Mouse (Mus musculus) kidney, embryonic 14.5 days (tissue): ENCODE data around the gene Nsun4. TPM values are rescaled to one million over a fixed set of nuclear protein-coding genes. Genes with fewer than 3 reads are reported as not detected.

Experiments
- ATAC-seq: fragments of 200-750 bp; cut with Nextera tagmentation; 2 replicates; pipeline ENCODE4 v1.8.0; 2017; ENCODE audit warnings: moderate number of reproducible peaks, mild to moderate bottlenecking, moderate TSS enrichment, moderate library complexity; ENCODE audit not compliant: low FRiP score, low TSS enrichment
- H3K27ac ChIP-seq: fragments of 300-500 bp; sonication (generic); 2 replicates; pipeline ENCODE4 v1.5.1; 2014; ENCODE audit warnings: low read depth, mild to moderate bottlenecking, low read length, moderate library complexity, mixed read lengths
- H3K27me3 ChIP-seq: fragments of 300-500 bp; sonication (generic); 2 replicates; pipeline ENCODE4 v1.6.1; 2014; ENCODE audit warnings: mild to moderate bottlenecking, low read length; ENCODE audit not compliant: control insufficient read depth, insufficient read depth
- H3K36me3 ChIP-seq: fragments of 300-500 bp; sonication (generic); 2 replicates; pipeline ENCODE4 v1.6.1; 2014; ENCODE audit warnings: low read length, mixed read lengths; ENCODE audit not compliant: control insufficient read depth, insufficient read depth
- H3K4me1 ChIP-seq: fragments of 300-500 bp; sonication (generic); 2 replicates; pipeline ENCODE4 v1.6.1; 2014; ENCODE audit warnings: low read length, mixed read lengths; ENCODE audit not compliant: control insufficient read depth, insufficient read depth
- H3K4me2 ChIP-seq: fragments of 300-500 bp; sonication (generic); replicated peaks from 2 replicates; pipeline ENCODE4 v1.6.1; 2014; ENCODE audit warnings: low read depth, mild to moderate bottlenecking, low read length
- H3K4me3 ChIP-seq: fragments of 300-500 bp; sonication (generic); 2 replicates; pipeline ENCODE4 v1.5.1; 2014; ENCODE audit warnings: mild to moderate bottlenecking, low read length
- H3K9ac ChIP-seq: fragments of 300-500 bp; sonication (generic); 2 replicates; pipeline ENCODE4 v1.6.1; 2014; ENCODE audit warnings: low read depth, mild to moderate bottlenecking, low read length, moderate library complexity
- H3K9me3 ChIP-seq: fragments of 300-500 bp; sonication (generic); 2 replicates; pipeline ENCODE4 v1.6.1; 2016; ENCODE audit warnings: low read length; ENCODE audit not compliant: control insufficient read depth
- WGBS: fragments of 180-500 bp; shearing (Covaris S2); extraction: QIAGEN DNeasy Blood & Tissue Kit; methylation state at CpG from one replicate; pipeline ENCODE4 v1.1.7; 2014; 5-methylcytosine and 5-hydroxymethylcytosine counted together
- polyA plus RNA-seq: library from polyadenylated mRNA; unstranded; fragments of >200 nt; fragmentation: Nextera tagmentation; extraction: Ambion mirVana; gene quantifications from 2 replicates; pipeline ENCODE4 v1.2.1, GENCODE M21; 2014

Nsun4 gene
- polyA plus RNA-seq, 1 experiment from 2014 or later: 24.1 TPM

DNA sequence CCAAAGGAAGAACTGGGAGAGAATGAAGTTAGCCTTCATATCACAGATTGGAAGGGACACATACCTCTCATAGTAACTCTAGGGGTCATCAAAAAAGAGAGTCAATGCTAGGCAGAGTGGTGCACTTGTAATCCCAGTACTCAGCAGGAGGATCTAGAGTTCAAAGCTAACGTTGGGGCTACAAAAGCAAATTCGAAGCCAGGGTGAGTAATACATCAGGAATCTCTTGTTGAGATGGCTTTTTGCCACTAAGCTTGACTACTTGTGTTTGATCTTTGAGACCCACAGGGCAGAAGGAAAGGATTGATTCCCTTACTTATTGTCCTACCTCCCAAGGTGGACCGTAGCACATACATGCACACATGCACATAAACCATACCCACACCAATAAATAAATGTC lies 4.5 kb downstream of the Nsun4 start:
- Histone ChIP-seq H3K27ac (no peak overlapping the region), H3K9ac (no peak overlapping the region), H3K4me3 (no peak overlapping the region), H3K9me3 (no peaks in the 10 kb centered on the region), H3K4me1 (peaks cover 4% of the 10 kb centered on the region; the same call in 1 of the 2 replicates), H3K27me3 (no peaks in the 10 kb centered on the region), H3K4me2 (no peak overlapping the region), H3K36me3 (peaks cover 9% of the 10 kb centered on the region; the same call in 1 of the 2 replicates)
- ATAC-seq: no peak
- WGBS: 84% methylated on average over 3 of the region's 3 CpGs

DNA sequence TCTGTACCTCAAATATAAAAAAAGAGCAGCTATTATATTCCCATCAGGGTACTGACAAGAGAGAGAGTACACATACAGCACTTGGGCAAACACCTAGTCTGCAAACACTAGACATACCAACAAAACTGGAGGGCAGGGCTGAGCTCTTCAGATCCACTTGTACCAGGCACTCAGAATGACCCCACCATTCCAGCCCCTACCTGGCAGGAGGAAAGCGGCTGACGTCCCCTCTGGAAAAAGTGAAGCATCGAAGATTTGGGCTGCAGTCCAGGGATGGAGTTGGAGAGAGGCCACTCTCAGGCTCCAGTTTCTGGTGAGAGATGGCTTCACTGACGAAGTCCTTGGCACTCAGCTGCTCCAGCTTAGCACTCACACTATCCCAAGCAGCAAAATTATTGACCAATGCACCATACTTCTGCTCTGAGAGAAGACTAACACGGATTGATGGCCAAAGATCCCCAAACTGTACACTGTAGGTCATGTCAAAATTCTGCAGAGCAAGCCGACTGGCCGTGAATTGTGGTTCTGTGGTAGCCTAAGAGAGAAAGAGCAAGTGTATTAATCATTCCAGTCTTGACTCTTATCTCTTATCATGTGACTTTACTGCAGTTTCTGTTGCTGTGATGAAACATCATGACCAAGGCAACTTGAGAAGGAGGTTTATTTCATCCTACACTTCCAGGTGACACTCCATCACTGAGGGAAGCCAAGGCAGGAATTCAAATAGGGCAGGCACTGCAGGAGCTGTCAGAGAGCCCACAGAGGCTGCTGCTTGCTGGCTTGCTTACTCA lies 5.4 kb downstream of the Nsun4 start:
- no peak overlapping the region for H3K9ac ChIP-seq
- ATAC-seq: no peak
- no peak overlapping the region for H3K27ac ChIP-seq
- 82% methylated on average over 7 of the region's 7 CpGs for WGBS
- no peaks in the 10 kb centered on the region for H3K9me3 ChIP-seq
- H3K4me2 ChIP-seq: no peak overlapping the region
- H3K4me3 ChIP-seq: no peak overlapping the region
- peaks cover 9% of the 10 kb centered on the region; the same call in 1 of the 2 replicates for H3K36me3 ChIP-seq
- H3K27me3 ChIP-seq: no peaks in the 10 kb centered on the region
- peaks cover 4% of the 10 kb centered on the region; the same call in 1 of the 2 replicates for H3K4me1 ChIP-seq

DNA sequence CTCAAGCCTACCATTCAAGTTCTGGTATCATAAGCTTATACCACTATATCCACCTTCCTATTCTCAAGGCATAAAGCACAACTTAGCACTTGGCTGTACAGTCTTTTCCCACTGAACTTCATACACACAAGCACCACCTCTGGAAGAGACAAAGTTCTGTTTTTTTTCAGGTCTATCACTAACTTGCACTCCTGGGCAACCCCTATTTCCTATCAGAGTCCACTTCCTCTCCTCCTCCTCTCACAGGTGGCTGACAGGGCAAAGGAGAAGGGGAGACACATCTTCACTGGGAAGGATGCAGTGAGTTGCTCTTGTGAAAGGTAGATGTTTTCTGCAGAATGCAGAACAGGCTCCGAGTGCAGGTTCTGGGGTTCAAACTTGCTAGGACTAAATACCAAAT lies 6.0 kb downstream of the Nsun4 start:
- WGBS: 83% methylated on average over 1 of the region's 1 CpGs
- ATAC-seq: no peak

DNA sequence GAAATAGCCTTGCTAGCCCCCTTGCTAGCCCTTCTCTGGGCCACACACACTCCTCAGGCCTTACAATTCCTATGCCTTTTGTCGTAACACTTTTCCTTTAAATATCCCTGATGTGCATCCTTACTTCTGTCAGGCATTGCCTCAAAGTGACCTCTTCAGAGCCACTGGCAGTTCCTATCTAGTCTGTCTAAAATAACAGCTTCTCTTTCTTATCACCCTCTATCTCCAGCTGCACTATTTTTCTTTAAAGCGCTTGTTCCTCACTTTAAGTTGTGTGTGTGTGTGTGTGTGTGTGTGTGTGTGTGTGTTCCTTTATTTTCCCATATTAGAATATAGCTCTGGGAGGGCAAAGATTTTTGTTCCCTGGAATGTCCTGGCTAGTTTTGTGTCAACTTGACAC lies 7.1 kb downstream of the Nsun4 start:
- Histone ChIP-seq H3K27me3 (no peaks in the 10 kb centered on the region), H3K9ac (no peak overlapping the region), H3K4me2 (no peak overlapping the region), H3K4me1 (no peaks in the 10 kb centered on the region), H3K4me3 (no peak overlapping the region), H3K27ac (no peak overlapping the region), H3K9me3 (no peaks in the 10 kb centered on the region), H3K36me3 (peaks cover 9% of the 10 kb centered on the region; the same call in 1 of the 2 replicates)
- WGBS: 92% methylated on average over 2 of the region's 2 CpGs
- no peak for ATAC-seq

More for the DNA sequence above, 6.0 kb downstream of the Nsun4 start:
- no peak overlapping the region for H3K27ac ChIP-seq
- no peaks in the 10 kb centered on the region for H3K27me3 ChIP-seq
- peaks cover 4% of the 10 kb centered on the region; the same call in 1 of the 2 replicates for H3K4me1 ChIP-seq
- peaks cover 9% of the 10 kb centered on the region; the same call in 1 of the 2 replicates for H3K36me3 ChIP-seq
- no peak overlapping the region for H3K4me3 ChIP-seq
- H3K4me2 ChIP-seq: no peak overlapping the region
- no peaks in the 10 kb centered on the region for H3K9me3 ChIP-seq
- H3K9ac ChIP-seq: no peak overlapping the region

DNA sequence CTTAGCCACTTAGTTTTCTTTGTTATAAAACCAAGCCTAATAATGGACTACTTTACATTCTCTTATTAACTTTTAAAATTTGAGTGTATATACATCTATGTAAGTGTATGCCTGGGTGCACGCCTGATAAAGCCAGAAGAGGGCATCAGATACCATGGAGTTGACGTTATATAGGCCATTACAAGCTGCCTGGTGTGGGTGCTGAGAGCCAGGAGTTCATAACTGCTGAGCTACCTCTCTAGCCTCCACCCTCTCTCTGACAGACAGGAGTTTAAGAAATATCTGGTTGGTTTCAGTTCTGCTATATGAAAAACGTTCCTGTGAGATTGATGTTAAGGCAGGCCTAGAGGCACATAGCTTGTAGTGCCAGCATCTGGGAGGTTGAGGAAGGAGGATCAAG lies 11.5 kb downstream of the Nsun4 start:
- no peak overlapping the region for H3K9ac ChIP-seq
- H3K4me2 ChIP-seq: no peak overlapping the region
- H3K4me1 ChIP-seq: no peaks in the 10 kb centered on the region
- no peak for ATAC-seq
- no peak overlapping the region for H3K4me3 ChIP-seq
- no peak overlapping the region for H3K27ac ChIP-seq
- peaks cover 2% of the 10 kb centered on the region; the same call in 1 of the 2 replicates for H3K36me3 ChIP-seq
- no peaks in the 10 kb centered on the region for H3K27me3 ChIP-seq
- no peaks in the 10 kb centered on the region for H3K9me3 ChIP-seq
- WGBS: 87% methylated on average over 3 of the region's 3 CpGs

DNA sequence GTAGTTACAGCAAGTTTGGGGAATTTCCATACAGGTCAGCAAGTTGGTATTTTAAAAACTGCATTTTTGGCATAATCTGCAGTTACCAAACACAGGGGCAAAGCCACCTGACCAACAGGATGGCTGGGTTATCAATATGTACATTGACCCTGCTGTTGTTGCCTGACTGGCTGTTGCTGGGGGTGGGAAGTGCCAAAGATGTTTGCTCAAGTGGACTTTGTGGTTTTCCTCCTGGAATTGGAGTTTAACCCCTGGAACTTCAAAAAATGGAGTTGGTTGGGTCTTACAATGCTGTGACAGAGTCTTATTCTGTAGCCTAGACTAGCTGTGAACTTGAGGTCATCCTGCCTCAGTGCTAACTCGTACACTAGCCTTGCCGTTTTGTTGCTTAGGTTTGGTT lies 13.2 kb downstream of the Nsun4 start:
- H3K36me3 ChIP-seq: peaks cover 6% of the 10 kb centered on the region; the same call in 1 of the 2 replicates
- no peak overlapping the region for H3K4me2 ChIP-seq
- no peaks in the 10 kb centered on the region for H3K27me3 ChIP-seq
- H3K27ac ChIP-seq: no peak overlapping the region
- no peak for ATAC-seq
- WGBS: 85% methylated on average over 2 of the region's 2 CpGs
- H3K4me3 ChIP-seq: no peak overlapping the region
- H3K4me1 ChIP-seq: no peaks in the 10 kb centered on the region
- no peak overlapping the region for H3K9ac ChIP-seq
- no peaks in the 10 kb centered on the region for H3K9me3 ChIP-seq

DNA sequence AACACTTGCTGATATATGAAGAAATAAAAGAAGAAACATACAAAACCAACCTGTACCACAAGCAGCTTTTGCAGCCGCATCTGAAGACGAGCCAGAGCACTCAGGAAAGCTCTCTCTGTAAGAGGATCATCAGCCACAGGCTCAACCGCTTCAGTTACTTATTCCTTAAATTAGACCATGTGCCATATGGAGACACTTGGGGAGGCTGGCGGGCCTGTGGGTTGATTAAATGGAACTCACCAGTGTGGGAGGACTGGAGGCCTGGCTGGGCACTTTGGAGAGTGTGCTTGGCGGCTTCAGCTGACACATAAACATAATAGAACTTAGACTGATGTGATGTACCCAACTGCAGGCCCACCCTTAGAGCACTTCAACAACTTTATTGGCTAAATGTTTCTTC lies 20.3 kb downstream of the Nsun4 start:
- Histone ChIP-seq H3K4me3 (no peak overlapping the region), H3K27me3 (no peaks in the 10 kb centered on the region), H3K36me3 (peaks cover 26% of the 10 kb centered on the region), H3K9me3 (no peaks in the 10 kb centered on the region), H3K4me2 (no peak overlapping the region), H3K27ac (no peak overlapping the region), H3K4me1 (no peaks in the 10 kb centered on the region), H3K9ac (no peak overlapping the region)
- no peak for ATAC-seq
- WGBS: 89% methylated on average over 5 of the region's 5 CpGs

DNA sequence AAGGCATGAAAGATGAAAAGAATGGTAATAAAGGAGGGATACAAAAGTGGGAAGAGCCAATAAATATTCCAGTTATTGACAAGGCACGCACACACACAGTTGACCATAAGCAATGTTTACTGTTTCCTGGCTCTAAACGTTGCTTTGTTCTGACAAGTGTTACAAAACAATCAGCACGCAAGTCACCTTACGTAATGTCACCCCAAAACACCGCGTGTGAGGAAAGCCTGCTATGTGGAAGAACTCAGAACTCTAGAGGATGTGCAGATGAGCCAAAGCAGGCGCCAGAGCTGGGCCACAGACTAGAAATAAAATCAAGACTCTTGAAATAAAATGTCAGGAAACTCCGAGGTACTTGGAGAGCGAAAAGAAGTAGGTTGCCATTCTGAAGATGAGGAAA lies 20.8 kb downstream of the Nsun4 start:
- H3K4me3 ChIP-seq: no peak overlapping the region
- ATAC-seq: no peak
- no peak overlapping the region for H3K9ac ChIP-seq
- H3K4me2 ChIP-seq: no peak overlapping the region
- no peak overlapping the region for H3K27ac ChIP-seq
- no peaks in the 10 kb centered on the region for H3K27me3 ChIP-seq
- H3K36me3 ChIP-seq: peaks cover 25% of the 10 kb centered on the region
- 89% methylated on average over 9 of the region's 9 CpGs for WGBS
- no peaks in the 10 kb centered on the region for H3K4me1 ChIP-seq
- H3K9me3 ChIP-seq: no peaks in the 10 kb centered on the region

DNA sequence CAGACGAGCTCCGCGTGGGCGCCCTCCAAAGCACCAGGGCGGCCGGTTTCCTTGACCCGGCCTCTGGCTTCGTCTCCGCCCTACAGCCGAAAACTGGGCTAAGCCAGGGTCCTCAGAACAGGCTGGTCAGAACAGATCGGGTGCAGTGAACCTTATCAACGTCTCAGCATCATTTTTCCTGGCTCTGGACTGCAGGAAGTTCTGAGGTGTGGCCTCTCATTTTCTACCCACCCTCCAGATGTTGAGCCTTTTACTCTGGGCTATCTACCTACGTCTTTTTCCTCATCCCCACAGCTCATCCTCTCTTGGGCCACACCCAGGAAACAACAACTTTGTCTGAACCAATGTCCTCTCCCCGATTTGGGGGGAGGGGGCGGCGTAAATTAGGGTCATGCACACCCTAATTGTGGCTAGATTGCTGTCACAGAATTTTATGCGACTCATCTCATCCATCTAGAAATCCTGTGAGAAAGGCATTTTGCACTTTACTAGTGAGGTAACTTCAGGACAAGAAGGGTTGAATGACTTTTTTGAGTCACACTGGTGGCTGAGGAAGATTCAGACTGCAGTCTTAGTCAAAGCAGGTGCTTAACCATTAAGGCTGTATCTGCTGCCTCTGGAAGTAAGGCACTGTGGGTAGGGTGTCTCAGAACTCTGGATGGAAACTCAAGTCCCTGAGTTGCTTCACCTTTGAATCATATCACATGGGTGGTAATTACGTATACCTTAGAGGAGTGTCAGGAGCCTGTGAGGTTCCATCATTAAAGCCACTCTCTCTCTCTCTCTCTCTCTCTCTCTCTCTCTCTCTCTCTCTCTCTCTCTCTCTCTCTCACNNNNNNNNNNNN lies 35.6 kb downstream of the Nsun4 start, which contains the start of gene Faah:
Gene Faah (minus strand): TSS at position 25 of the 845 bp plus-strand sequence.
- H3K9me3 ChIP-seq: no peaks in the 10 kb centered on the region
- H3K9ac ChIP-seq: peak within 1 kb of the TSS; percentile 64
- ATAC-seq: no peak; the same call in 1 of the 2 replicates
- peaks cover 47% of the 10 kb centered on the region for H3K27me3 ChIP-seq
- WGBS: 6% methylated on average over 13 of the region's 18 CpGs
- peak within 1 kb of the TSS; percentile 63 for H3K4me3 ChIP-seq
- no peak within 1 kb of the TSS for H3K27ac ChIP-seq
- H3K4me1 ChIP-seq: no peaks in the 10 kb centered on the region
- H3K4me2 ChIP-seq: peak within 1 kb of the TSS; percentile 95
- H3K36me3 ChIP-seq: no peaks in the 10 kb centered on the region
